In the genomic region with DNA sequence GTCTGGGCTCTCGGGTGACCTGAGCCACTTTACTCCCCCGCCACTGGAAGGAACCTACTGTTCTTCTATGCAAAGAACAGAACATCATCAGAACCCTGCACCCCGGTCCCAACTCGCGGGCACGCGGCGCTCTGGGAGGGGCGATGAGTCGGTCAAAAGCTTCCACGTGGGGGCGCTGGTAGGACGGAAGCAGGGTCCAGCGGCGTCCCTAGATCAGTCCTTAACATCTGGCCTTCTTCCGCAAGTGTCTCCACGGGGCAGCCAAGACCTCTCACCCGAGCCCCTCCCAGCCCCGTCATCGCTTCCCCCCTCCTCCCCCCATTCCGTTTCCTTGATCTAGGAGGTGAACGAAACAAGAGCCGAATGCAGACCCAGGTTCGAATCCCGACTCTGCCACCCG, we compare ENCODE assay signal across 8 mouse cellular contexts. TPM values are rescaled to one million over a fixed set of nuclear protein-coding genes. Genes with fewer than 3 reads are reported as not detected.
DNase-seq lines count a peak whose midpoint lies in the region; ATAC-seq and TF ChIP-seq lines count a peak whose summit lies in the region.

No protein-coding gene starts in this region.

- TF ChIP-seq CTCF in G1E (IDR thresholded peaks at IDR 0.05; ENCODE audit: low read depth, low read length) = no peak
- TF ChIP-seq CTCF in cerebellum, adult 2 months (IDR thresholded peaks at IDR 0.05; ENCODE audit: borderline replicate concordance, insufficient read depth, low read depth, low read length) = peak; percentile 21; the same call in 1 of the 2 replicates
- peak; percentile 57 for TF ChIP-seq CTCF in forebrain, postnatal 0 days (IDR thresholded peaks at IDR 0.05; ENCODE audit: low read depth)

- peak overlapping the region; percentile 73 for H3K4me3 ChIP-seq in G1E (ENCODE audit: low read depth, low read length)
- H3K4me3 ChIP-seq in cerebellum, adult 2 months (replicated peaks; ENCODE audit: insufficient read depth, low read depth, low read length) = peak overlapping the region; percentile 78
- peak overlapping the region; percentile 54 for H3K4me3 ChIP-seq in forebrain, postnatal 0 days (ENCODE audit: low read depth, low read length)

- H3K9ac ChIP-seq in forebrain, postnatal 0 days = peak overlapping the region; percentile 70

- H3K4me1 ChIP-seq in G1E (ENCODE audit: insufficient read depth, low read depth, low read length) = peaks cover 29% of the 10 kb centered on the region
- H3K4me1 ChIP-seq in cerebellum, adult 2 months (ENCODE audit: control insufficient read depth, insufficient read depth, low read length) = peaks cover 4% of the 10 kb centered on the region; the same call in 1 of the 2 replicates
- H3K4me1 ChIP-seq in forebrain, postnatal 0 days (ENCODE audit: insufficient read depth) = 0 out of 2 replicates have a peak, but pooled peaks cover 3% of the 10 kb centered on the region

- intact Hi-C loops in heart, postnatal 36 days (cut with DNase I) = loop anchor here (2.0 to 5.0 kb wide), 2 partner anchors 34 to 129 kb away; no protein-coding TSS in a partner anchor

- TF ChIP-seq POLR2A in cerebellum, adult 2 months (IDR thresholded peaks at IDR 0.05; ENCODE audit: borderline replicate concordance, insufficient read depth, low read length) = no peak

- H3K36me3 ChIP-seq in G1E (replicated peaks) = no peaks in the 10 kb centered on the region
- no peaks in the 10 kb centered on the region for H3K36me3 ChIP-seq in forebrain, postnatal 0 days (ENCODE audit: insufficient read depth)

- DNase-seq in G1E (ENCODE audit: low spot score) = peak; percentile 61
- DNase-seq in cerebellum, adult 2 months = peak; percentile 39 to 54
- peak; percentile 58 for DNase-seq in forebrain, postnatal 0 days
- peak; percentile 85 to 89 for DNase-seq in heart, postnatal 36 days
- peak; percentile 72 for DNase-seq in layer of hippocampus, adult 9-11 months
- peak; percentile 92 for DNase-seq in lung, postnatal 14 days
- peak; percentile 76 for DNase-seq in ovary, postnatal 14 days (ENCODE audit: low spot score)
- peak; percentile 80 for DNase-seq in thymus, postnatal 14 days

- 3% methylated on average over 26 of the region's 26 CpGs for WGBS in cerebellum, adult 2 months
- WGBS in forebrain, postnatal 0 days = 3% methylated on average over 26 of the region's 26 CpGs

- H3K9me3 ChIP-seq in G1E (replicated peaks) = no peaks in the 10 kb centered on the region
- H3K9me3 ChIP-seq in forebrain, postnatal 0 days (ENCODE audit: low read length) = no peaks in the 10 kb centered on the region

- H3K27ac ChIP-seq in cerebellum, adult 2 months (ENCODE audit: insufficient read depth, low read length) = no peak overlapping the region
- H3K27ac ChIP-seq in forebrain, postnatal 0 days (ENCODE audit: low read depth, low read length) = no peak overlapping the region

- ATAC-seq in G1E (ENCODE audit: extremely low read depth, insufficient number of reproducible peaks, low FRiP score, poor library complexity, severe bottlenecking) = peak; percentile 54; the same call in 1 of the 2 replicates
- ATAC-seq in forebrain, postnatal 0 days = peak; percentile 59

- H3K4me2 ChIP-seq in forebrain, postnatal 0 days (ENCODE audit: low read depth) = peak overlapping the region; percentile 91

- H3K27me3 ChIP-seq in G1E (ENCODE audit: insufficient read depth, low read length) = peaks cover 64% of the 10 kb centered on the region
- no peaks in the 10 kb centered on the region for H3K27me3 ChIP-seq in cerebellum, adult 2 months (ENCODE audit: control insufficient read depth, insufficient read depth, low read length)
- peaks cover 3% of the 10 kb centered on the region; the same call in 1 of the 2 replicates for H3K27me3 ChIP-seq in forebrain, postnatal 0 days (ENCODE audit: insufficient read depth, low read length)

RNA-seq across cellular contexts. Expression of gene Tac4, which starts 2.8 kb away (rescaled TPM):
- total RNA-seq in G1E (2014; fragmentation: Nextera tagmentation) (not detected in 2 replicates), G1E (2017) (0.11 and 0.29 TPM in 2 replicates)
- polyA plus RNA-seq in G1E (2012) = not detected in 2 replicates
- 0.26 and 0.55 TPM in 2 replicates for polyA plus RNA-seq in cerebellum, adult 2 months (2012; rRNA removed)
- not detected in 2 replicates for total RNA-seq in forebrain, postnatal 0 days (2014; rRNA removed)
- polyA plus RNA-seq in forebrain, postnatal 0 days (2015; fragmentation: Nextera tagmentation; extraction: Ambion mirVana) = not detected in 2 replicates
- not detected for total RNA-seq in heart, postnatal 36 days (2021)

RNA-seq across cellular contexts. Expression of gene Kat7, which starts 51.6 kb away (rescaled TPM):
- 144 and 154 TPM in 2 replicates for total RNA-seq in G1E (2014; fragmentation: Nextera tagmentation)
- total RNA-seq in G1E (2017) = 63.5 and 66.5 TPM in 2 replicates
- polyA plus RNA-seq in G1E (2012) = 33.6 and 36.2 TPM in 2 replicates
- 68.5 and 68.9 TPM in 2 replicates for polyA plus RNA-seq in cerebellum, adult 2 months (2012; rRNA removed)
- total RNA-seq in forebrain, postnatal 0 days (2014; rRNA removed) = 69.0 and 78.2 TPM in 2 replicates
- polyA plus RNA-seq in forebrain, postnatal 0 days (2015; fragmentation: Nextera tagmentation; extraction: Ambion mirVana) = 62.5 and 72.8 TPM in 2 replicates
- 10 to 100 TPM; 27.5 to 32.3 TPM for total RNA-seq in heart, postnatal 36 days (2021)
